Mouse (Mus musculus) liver, embryonic 12.5 days (tissue): ENCODE measurements at regions not wholly inside any gene's neighbourhood (a gene's known extent, or its start where the extent isn't known, plus 50 kb on each side); places are given as distances from the start of the nearest gene placed in this dataset.

Experiments used
- ATAC-seq: fragments of 200-750 bp; cut with Nextera tagmentation; 2 replicates; pipeline ENCODE4 v1.8.0; 2017; ENCODE audit warnings: moderate number of reproducible peaks, mild to moderate bottlenecking, moderate library complexity
- H3K27ac ChIP-seq: fragments of 300-500 bp; sonication (generic); 2 replicates; pipeline ENCODE4 v1.5.1; 2016; ENCODE audit warnings: mild to moderate bottlenecking
- H3K27me3 ChIP-seq: fragments of 300-500 bp; sonication (generic); replicated peaks from 2 replicates; pipeline ENCODE4 v1.6.1; 2016; ENCODE audit warnings: mild to moderate bottlenecking, moderate library complexity
- H3K36me3 ChIP-seq: fragments of 300-500 bp; sonication (generic); 2 replicates; pipeline ENCODE4 v1.6.1; 2016; ENCODE audit warnings: mild to moderate bottlenecking, moderate library complexity
- H3K4me1 ChIP-seq: fragments of 300-500 bp; sonication (generic); 2 replicates; pipeline ENCODE4 v1.6.1; 2016
- H3K4me2 ChIP-seq: fragments of 300-500 bp; sonication (generic); 2 replicates; pipeline ENCODE4 v1.6.1; 2016; ENCODE audit warnings: mild to moderate bottlenecking, moderate library complexity
- H3K4me3 ChIP-seq: fragments of 300-500 bp; sonication (generic); 2 replicates; pipeline ENCODE4 v1.5.1; 2016; ENCODE audit warnings: mild to moderate bottlenecking, moderate library complexity
- H3K9ac ChIP-seq: fragments of 300-500 bp; sonication (generic); 2 replicates; pipeline ENCODE4 v1.6.1; 2016; ENCODE audit warnings: mild to moderate bottlenecking, moderate library complexity
- H3K9me3 ChIP-seq: fragments of 300-500 bp; sonication (generic); replicated peaks from 2 replicates; pipeline ENCODE4 v1.6.1; 2016; ENCODE audit warnings: mild to moderate bottlenecking, moderate library complexity
- WGBS: fragments of 180-500 bp; shearing (Covaris S2); methylation state at CpG from one replicate; pipeline ENCODE4 v1.1.7; 2016; ENCODE audit not compliant: insufficient replicate concordance; 5-methylcytosine and 5-hydroxymethylcytosine counted together

GRCm38 (mm10) chr13:63701199-63702175 lies 113.6 kb upstream of the Ercc6l2 start:
- Histone ChIP-seq H3K27me3 (0 out of 2 replicates have a peak, but pooled peaks cover 7% of the 10 kb centered on the region), H3K9me3 (no peaks in the 10 kb centered on the region), H3K4me2 (no peak overlapping the region), H3K4me3 (no peak overlapping the region), H3K4me1 (peaks cover 16% of the 10 kb centered on the region), H3K27ac (0 out of 2 replicates have a peak overlapping the region, but pooled peaks have one; percentile 4), H3K36me3 (no peaks in the 10 kb centered on the region), H3K9ac (0 out of 2 replicates have a peak overlapping the region, but pooled peaks have one; percentile 10)
- ATAC-seq = no peak
- 31% methylated on average over 9 of the region's 9 CpGs for WGBS

- H3K27me3 ChIP-seq = 0 out of 2 replicates have a peak, but pooled peaks cover 7% of the 10 kb centered on the region
- ATAC-seq = peak; percentile 84
These were observed 106.5 kb upstream of the Ercc6l2 start for GRCm38 (mm10) chr13:63708567-63708966.

GRCm38 (mm10) chr13:63713137-63713536 lies 101.9 kb upstream of the Ercc6l2 start:
- Histone ChIP-seq H3K4me2 (no peak overlapping the region), H3K27me3 (no peaks in the 10 kb centered on the region), H3K27ac (no peak overlapping the region), H3K36me3 (no peaks in the 10 kb centered on the region), H3K9ac (no peak overlapping the region), H3K4me3 (no peak overlapping the region), H3K9me3 (0 out of 2 replicates have a peak, but pooled peaks cover 5% of the 10 kb centered on the region), H3K4me1 (peaks cover 8% of the 10 kb centered on the region)
- 69% methylated on average over 3 of the region's 3 CpGs for WGBS
- no peak for ATAC-seq

More at GRCm38 (mm10) chr13:63708567-63708966, 106.5 kb upstream of the Ercc6l2 start:
- Histone ChIP-seq H3K27ac (no peak overlapping the region), H3K36me3 (no peaks in the 10 kb centered on the region), H3K9me3 (0 out of 2 replicates have a peak, but pooled peaks cover 5% of the 10 kb centered on the region), H3K4me3 (no peak overlapping the region), H3K9ac (no peak overlapping the region), H3K4me1 (peaks cover 12% of the 10 kb centered on the region), H3K4me2 (no peak overlapping the region)
- whole genome bisulfite sequencing = 35% methylated on average over 2 of the region's 2 CpGs

GRCm38 (mm10) chr13:63716498-63716897 lies 98.5 kb upstream of the Ercc6l2 start:
- H3K4me3 ChIP-seq = no peak overlapping the region
- 79% methylated on average over 1 of the region's 1 CpGs for WGBS
- H3K27me3 ChIP-seq = no peaks in the 10 kb centered on the region
- H3K27ac ChIP-seq = no peak overlapping the region
- no peak overlapping the region for H3K9ac ChIP-seq
- H3K4me1 ChIP-seq = peaks cover 20% of the 10 kb centered on the region
- no peak overlapping the region for H3K4me2 ChIP-seq
- no peaks in the 10 kb centered on the region for H3K36me3 ChIP-seq
- no peak for ATAC-seq
- 0 out of 2 replicates have a peak, but pooled peaks cover 5% of the 10 kb centered on the region for H3K9me3 ChIP-seq

GRCm38 (mm10) chr13:63717249-63717648 lies 97.8 kb upstream of the Ercc6l2 start:
- Histone ChIP-seq H3K4me2 (no peak overlapping the region), H3K9ac (no peak overlapping the region), H3K27ac (no peak overlapping the region), H3K27me3 (no peaks in the 10 kb centered on the region), H3K4me3 (no peak overlapping the region), H3K4me1 (peaks cover 20% of the 10 kb centered on the region), H3K36me3 (no peaks in the 10 kb centered on the region), H3K9me3 (0 out of 2 replicates have a peak, but pooled peaks cover 5% of the 10 kb centered on the region)
- 63% methylated on average over 3 of the region's 3 CpGs for WGBS
- ATAC-seq = no peak

GRCm38 (mm10) chr13:63718782-63719181 lies 96.3 kb upstream of the Ercc6l2 start:
- H3K4me2 ChIP-seq = no peak overlapping the region
- no peak overlapping the region for H3K27ac ChIP-seq
- peaks cover 20% of the 10 kb centered on the region for H3K4me1 ChIP-seq
- no peak overlapping the region for H3K4me3 ChIP-seq
- no peaks in the 10 kb centered on the region; the same call in 1 of the 2 replicates for H3K27me3 ChIP-seq
- no peaks in the 10 kb centered on the region for H3K9me3 ChIP-seq
- ATAC-seq = no peak
- 25% methylated on average over 2 of the region's 2 CpGs for WGBS
- no peak overlapping the region for H3K9ac ChIP-seq
- H3K36me3 ChIP-seq = no peaks in the 10 kb centered on the region

- H3K9me3 ChIP-seq = no peaks in the 10 kb centered on the region
- no peaks in the 10 kb centered on the region for H3K36me3 ChIP-seq
- peak; percentile 60 for ATAC-seq
- H3K27ac ChIP-seq = peak overlapping the region; percentile 26; the same call in 1 of the 2 replicates
- no peaks in the 10 kb centered on the region; the same call in 1 of the 2 replicates for H3K27me3 ChIP-seq
- no peak overlapping the region for H3K9ac ChIP-seq
- H3K4me3 ChIP-seq = no peak overlapping the region
- 20% methylated on average over 8 of the region's 8 CpGs for WGBS
- peak overlapping the region; percentile 27 for H3K4me2 ChIP-seq
- peaks cover 20% of the 10 kb centered on the region for H3K4me1 ChIP-seq
These were observed 95.5 kb upstream of the Ercc6l2 start for GRCm38 (mm10) chr13:63719351-63720207.

- no peak overlapping the region for H3K4me2 ChIP-seq
- no peaks in the 10 kb centered on the region for H3K36me3 ChIP-seq
- no peaks in the 10 kb centered on the region for H3K9me3 ChIP-seq
- ATAC-seq = no peak
- H3K4me3 ChIP-seq = no peak overlapping the region
- H3K27me3 ChIP-seq = no peaks in the 10 kb centered on the region; the same call in 1 of the 2 replicates
- H3K4me1 ChIP-seq = peaks cover 24% of the 10 kb centered on the region
- H3K9ac ChIP-seq = no peak overlapping the region
- WGBS = 63% methylated on average over 3 of the region's 3 CpGs
- no peak overlapping the region for H3K27ac ChIP-seq
These were observed 94.4 kb upstream of the Ercc6l2 start for GRCm38 (mm10) chr13:63720610-63721009.

- Histone ChIP-seq H3K9ac (no peak overlapping the region), H3K27ac (no peak overlapping the region)
- WGBS = 48% methylated on average over 5 of the region's 5 CpGs
These were observed 93.9 kb upstream of the Ercc6l2 start for GRCm38 (mm10) chr13:63721011-63721625.

GRCm38 (mm10) chr13:63724293-63724692 lies 90.7 kb upstream of the Ercc6l2 start:
- WGBS = 69% methylated on average over 2 of the region's 2 CpGs
- Histone ChIP-seq H3K27me3 (no peaks in the 10 kb centered on the region; the same call in 1 of the 2 replicates), H3K36me3 (no peaks in the 10 kb centered on the region), H3K4me3 (no peak overlapping the region), H3K4me1 (peaks cover 15% of the 10 kb centered on the region), H3K9me3 (no peaks in the 10 kb centered on the region), H3K27ac (no peak overlapping the region), H3K4me2 (no peak overlapping the region), H3K9ac (no peak overlapping the region)
- no peak for ATAC-seq

More at GRCm38 (mm10) chr13:63721011-63721625, 93.9 kb upstream of the Ercc6l2 start:
- peaks cover 24% of the 10 kb centered on the region for H3K4me1 ChIP-seq
- no peak overlapping the region for H3K4me2 ChIP-seq
- no peak overlapping the region for H3K4me3 ChIP-seq
- ATAC-seq = no peak
- H3K9me3 ChIP-seq = no peaks in the 10 kb centered on the region
- H3K36me3 ChIP-seq = no peaks in the 10 kb centered on the region
- H3K27me3 ChIP-seq = no peaks in the 10 kb centered on the region; the same call in 1 of the 2 replicates
